Mouse (Mus musculus): ENCODE data around the gene Ddah2. TPM values are rescaled to one million over a fixed set of nuclear protein-coding genes. Genes with fewer than 3 reads are reported as not detected.
A peak's percentile ranks its signal among the peaks of the same experiment; 100 is the strongest.

Gene Ddah2
- total RNA-seq, 2 experiments from 2014 or later: 2.1 to 5.6 TPM

GRCm38 (mm10) chr17:35071454-35071853 is 12.6 kb downstream of the Ddah2 start:
- no peak for ATAC-seq (replicated peaks; ENCODE audit: low FRiP score, poor library complexity, severe bottlenecking)

- ATAC-seq (replicated peaks; ENCODE audit: low FRiP score, poor library complexity, severe bottlenecking): no peak
These were observed 15.3 kb downstream of the Ddah2 start for GRCm38 (mm10) chr17:35074097-35074496.

GRCm38 (mm10) chr17:35076507-35077176 is 17.8 kb downstream of the Ddah2 start, which contains the start of gene Ly6g6e:
Gene Ly6g6e (plus strand): TSS chr17:35076902.
- ATAC-seq (replicated peaks; ENCODE audit: low FRiP score, poor library complexity, severe bottlenecking): no peak

GRCm38 (mm10) chr17:35077285-35077684 is 18.4 kb downstream of the Ddah2 start:
- ATAC-seq (replicated peaks; ENCODE audit: low FRiP score, poor library complexity, severe bottlenecking): no peak

- no peak for ATAC-seq (replicated peaks; ENCODE audit: low FRiP score, poor library complexity, severe bottlenecking)
These were observed 19.0 kb downstream of the Ddah2 start, which contains the start of gene Ly6g6d for GRCm38 (mm10) chr17:35077786-35078233. Gene Ly6g6d (minus strand): TSS chr17:35078065.

DNA sequence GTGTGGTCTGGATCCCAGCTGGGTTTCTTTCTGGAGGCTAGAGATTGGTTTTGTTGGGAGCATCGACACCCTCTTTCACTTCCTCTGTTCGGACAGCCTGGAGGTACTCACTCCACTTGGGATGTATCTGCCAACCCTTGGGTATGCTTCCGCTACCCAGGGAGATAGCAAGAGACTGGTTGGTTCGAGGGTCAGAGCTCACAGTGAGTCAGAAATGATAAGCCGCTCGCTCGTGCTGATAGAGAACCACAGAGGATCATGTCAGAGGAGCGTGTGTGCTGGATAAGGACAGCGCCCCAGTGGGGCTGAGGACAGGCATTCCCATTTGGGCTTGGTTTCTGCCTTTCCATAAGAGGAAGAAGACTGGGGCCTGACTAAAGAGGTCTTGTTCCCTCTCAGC is 20.9 kb downstream of the Ddah2 start:
- peak; percentile 92 for ATAC-seq (replicated peaks; ENCODE audit: low FRiP score, poor library complexity, severe bottlenecking)

DNA sequence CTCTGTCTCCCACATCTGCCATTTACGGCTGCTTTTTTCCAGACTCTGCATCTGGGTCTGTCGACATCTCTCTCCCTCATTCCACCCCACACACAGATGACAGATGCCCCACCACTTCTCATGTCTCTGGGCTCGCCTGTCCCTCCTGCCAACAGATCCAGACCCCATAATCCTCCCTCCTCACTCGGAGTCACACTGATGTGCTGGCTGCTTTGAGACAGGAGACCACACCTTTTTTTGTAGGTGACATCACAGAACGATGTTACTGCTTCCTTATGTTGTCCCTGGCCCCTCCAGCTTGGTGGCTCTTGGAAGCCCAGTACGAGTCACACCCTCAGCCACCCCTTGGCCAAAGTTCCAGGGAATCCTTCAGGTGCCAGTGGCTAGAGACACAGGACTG is 21.4 kb downstream of the Ddah2 start:
- ATAC-seq (replicated peaks; ENCODE audit: low FRiP score, poor library complexity, severe bottlenecking): peak; percentile 66

DNA sequence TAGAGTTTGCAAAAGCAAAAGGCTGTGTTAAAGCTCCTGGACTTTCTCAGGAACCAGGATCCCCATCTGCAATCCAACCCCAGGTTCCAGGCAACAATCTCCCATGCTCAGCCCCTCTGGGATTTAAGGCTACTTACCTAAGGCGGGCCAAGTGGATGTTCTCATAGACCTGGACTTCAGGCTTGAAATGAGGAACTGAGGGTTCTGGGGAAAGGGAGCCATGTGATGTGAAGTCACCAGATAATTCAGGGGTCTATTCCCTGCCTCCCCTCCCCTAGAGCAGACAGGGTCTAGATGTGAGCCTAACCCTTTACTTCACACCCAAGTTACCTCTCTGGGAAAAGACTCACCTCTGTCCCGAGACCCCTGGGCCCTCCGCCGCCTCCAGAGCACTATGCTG is 21.9 kb downstream of the Ddah2 start:
- ATAC-seq (replicated peaks; ENCODE audit: low FRiP score, poor library complexity, severe bottlenecking): no peak

GRCm38 (mm10) chr17:35082841-35083576 is 24.2 kb downstream of the Ddah2 start:
- ATAC-seq (replicated peaks; ENCODE audit: low FRiP score, poor library complexity, severe bottlenecking): no peak

DNA sequence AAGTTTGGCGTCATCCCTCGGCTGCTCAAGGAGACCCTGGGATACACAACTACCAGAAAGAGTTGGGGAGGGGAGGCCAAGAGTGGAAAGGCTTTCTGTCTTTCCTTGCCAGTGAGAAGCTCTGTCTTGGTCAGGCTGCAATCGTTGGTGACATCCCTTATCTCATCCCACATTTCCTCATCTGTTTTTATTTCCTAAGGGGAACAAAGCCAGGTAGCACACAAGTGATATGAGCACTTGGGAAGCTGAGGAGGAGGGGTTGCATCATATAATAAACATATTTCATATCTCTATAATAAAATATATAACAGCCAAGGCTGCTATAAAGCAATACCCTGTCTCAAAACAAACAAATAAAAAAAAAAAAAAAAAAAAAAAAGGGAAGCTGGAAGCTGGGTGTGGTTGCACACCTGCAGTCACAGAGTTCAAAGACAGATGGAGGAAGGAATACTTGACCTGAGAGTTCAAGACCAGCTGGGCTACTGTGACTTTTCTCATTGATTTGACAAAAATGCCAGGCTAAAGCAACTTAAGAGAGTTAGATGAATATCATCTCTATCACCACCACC is 25.2 kb downstream of the Ddah2 start:
- ATAC-seq (replicated peaks; ENCODE audit: low FRiP score, poor library complexity, severe bottlenecking): no peak

DNA sequence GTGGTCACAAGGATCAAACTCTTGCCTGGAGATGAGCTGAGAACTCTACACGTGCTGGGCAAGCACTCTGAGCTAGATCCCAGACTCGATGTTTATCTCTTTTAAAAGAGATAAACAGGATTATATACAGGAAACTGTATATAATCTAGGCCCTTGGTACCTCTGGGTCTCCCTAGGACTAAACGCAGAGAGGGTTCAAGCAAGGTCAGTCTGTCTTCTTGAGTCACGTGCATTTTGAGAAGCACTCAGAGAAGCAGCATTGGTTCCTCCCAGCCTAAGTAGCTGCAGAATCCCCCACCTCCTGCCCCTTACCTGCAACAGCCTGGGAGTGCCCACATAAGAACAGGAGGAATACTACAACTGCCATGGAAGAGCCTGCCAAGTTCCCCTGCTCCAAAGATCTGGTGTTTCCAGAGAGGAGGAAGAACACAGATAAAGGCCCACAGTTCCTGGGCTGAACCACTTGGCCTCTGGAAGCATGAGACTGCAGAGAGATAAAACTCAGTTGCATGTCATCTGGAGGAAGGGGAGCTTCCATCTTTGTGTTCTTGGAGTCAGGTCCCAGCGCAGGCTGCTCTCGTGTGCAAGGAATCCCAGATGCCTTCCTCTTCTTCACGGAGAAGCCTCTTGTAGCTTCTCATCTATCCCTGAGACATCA is 26.5 kb downstream of the Ddah2 start, which contains the start of gene Ly6g6f:
Gene Ly6g6f, minus strand, starts transcription at position 403 of the 658 bp plus-strand sequence.
- ATAC-seq (replicated peaks; ENCODE audit: low FRiP score, poor library complexity, severe bottlenecking): no peak

DNA sequence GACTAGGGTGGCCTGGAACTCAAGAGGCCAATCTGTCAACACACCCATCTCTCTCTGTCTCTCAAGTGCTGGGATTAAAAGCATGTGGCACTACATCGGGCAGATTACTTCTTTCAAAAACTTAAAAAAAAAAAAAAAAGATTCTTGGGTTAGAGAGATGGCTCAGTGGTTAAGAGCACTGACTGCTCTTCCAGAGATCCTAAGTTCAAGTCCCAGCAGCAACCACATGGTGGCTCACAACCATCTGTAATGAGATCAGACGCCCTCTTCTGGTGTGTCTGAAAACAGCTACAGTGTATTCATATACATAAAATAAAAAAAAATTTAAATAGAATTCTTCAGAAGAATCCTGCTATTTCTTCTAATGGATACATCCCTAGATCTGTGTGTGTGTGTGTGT is 29.3 kb downstream of the Ddah2 start:
- no peak for ATAC-seq (replicated peaks; ENCODE audit: low FRiP score, poor library complexity, severe bottlenecking)

GRCm38 (mm10) chr17:35088825-35089644 is 30.2 kb downstream of the Ddah2 start, which contains the start of gene Abhd16a:
Gene Abhd16a (plus strand): TSS chr17:35089263.
- ATAC-seq (replicated peaks; ENCODE audit: low FRiP score, poor library complexity, severe bottlenecking): peak; percentile 92

DNA sequence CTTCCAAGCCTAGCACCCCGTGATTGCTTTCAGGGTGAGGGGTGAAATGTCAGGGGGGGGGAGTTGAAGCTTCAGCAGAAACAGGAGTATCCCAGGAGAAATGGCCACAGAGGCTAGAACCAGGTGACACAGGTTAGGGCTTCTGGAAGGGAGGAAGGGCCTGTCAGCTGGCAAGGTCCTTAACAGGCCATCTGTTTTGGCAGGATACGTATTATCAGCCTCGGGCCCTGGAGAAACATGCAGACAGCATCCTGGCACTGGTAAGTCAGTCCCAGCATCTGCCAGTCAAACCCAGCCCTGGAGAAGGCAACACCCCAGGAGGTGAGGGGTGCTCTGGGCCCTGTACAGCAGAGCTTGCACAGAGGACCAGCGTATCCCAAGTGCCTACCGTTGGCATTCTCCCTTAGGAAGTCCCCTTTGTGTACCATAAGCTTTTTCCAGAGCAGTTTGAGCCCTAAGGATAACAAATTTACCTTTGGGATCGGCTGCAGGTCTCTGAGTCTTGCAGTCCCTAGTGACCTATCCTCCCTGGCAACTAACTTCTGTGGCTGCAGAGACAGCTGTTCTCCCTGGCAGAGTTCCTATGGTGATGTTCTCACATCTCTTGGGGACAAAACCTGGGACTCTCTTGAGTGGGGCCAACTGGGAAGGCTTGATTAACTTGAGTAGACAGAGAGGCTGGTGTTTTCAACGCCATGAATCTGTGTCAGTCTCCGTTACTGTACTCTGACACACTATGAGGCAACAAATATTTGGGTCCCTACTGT is 31.5 kb downstream of the Ddah2 start:
- peak; percentile 81 for ATAC-seq (replicated peaks; ENCODE audit: low FRiP score, poor library complexity, severe bottlenecking)

GRCm38 (mm10) chr17:35092403-35093198 is 33.8 kb downstream of the Ddah2 start:
- no peak for ATAC-seq (replicated peaks; ENCODE audit: low FRiP score, poor library complexity, severe bottlenecking)

- ATAC-seq (replicated peaks; ENCODE audit: low FRiP score, poor library complexity, severe bottlenecking): no peak
These were observed 35.9 kb downstream of the Ddah2 start for GRCm38 (mm10) chr17:35094475-35095365.

GRCm38 (mm10) chr17:35096597-35096996 is 37.8 kb downstream of the Ddah2 start:
- no peak for ATAC-seq (replicated peaks; ENCODE audit: low FRiP score, poor library complexity, severe bottlenecking)

Data from erythroid progenitor cell, adult 5-6 weeks (primary cell).